Mouse (Mus musculus) forebrain, embryonic 14.5 days (tissue): ENCODE results near the gene Aifm1. TPM values are rescaled to one million over a fixed set of nuclear protein-coding genes. Genes with fewer than 3 reads are reported as not detected.

Experiments
- ATAC-seq: fragments of 200-750 bp; cut with Nextera tagmentation; 2 replicates; pipeline ENCODE4 v1.8.0; 2017; ENCODE audit warnings: mild to moderate bottlenecking, moderate library complexity
- DNase-seq: peaks from one replicate; pipeline ENCODE4 v3.0.0-alpha.2; 2015; ENCODE audit warnings: low spot score
- H3K27ac ChIP-seq: fragments of 300-500 bp; sonication (generic); 2 replicates; pipeline ENCODE4 v1.5.1; 2014; ENCODE audit warnings: low read depth, mild to moderate bottlenecking, control low read depth, low read length, moderate library complexity
- H3K27me3 ChIP-seq: fragments of 300-500 bp; sonication (generic); replicated peaks from 2 replicates; pipeline ENCODE4 v1.6.1; 2014; ENCODE audit warnings: low read length, control low read depth, mixed read lengths; ENCODE audit not compliant: control insufficient read depth, insufficient read depth
- H3K36me3 ChIP-seq: fragments of 300-500 bp; sonication (generic); 2 replicates; pipeline ENCODE4 v1.6.1; 2014; ENCODE audit warnings: low read length, control low read depth; ENCODE audit not compliant: control insufficient read depth, insufficient read depth
- H3K4me1 ChIP-seq: fragments of 300-500 bp; sonication (generic); 2 replicates; pipeline ENCODE4 v1.6.1; 2014; ENCODE audit warnings: antibody characterized with exemption, low read length, control low read depth; ENCODE audit not compliant: control insufficient read depth, insufficient read depth
- H3K4me2 ChIP-seq: fragments of 300-500 bp; sonication (generic); 2 replicates; pipeline ENCODE4 v1.6.1; 2014; ENCODE audit warnings: mild to moderate bottlenecking, control low read depth, low read length
- H3K4me3 ChIP-seq: fragments of 300-500 bp; sonication (generic); 2 replicates; pipeline ENCODE4 v1.5.1; 2014; ENCODE audit warnings: low read depth, low read length, control low read depth
- H3K9ac ChIP-seq: fragments of 300-500 bp; sonication (generic); 2 replicates; pipeline ENCODE4 v1.6.1; 2014; ENCODE audit warnings: mild to moderate bottlenecking, low read length, control low read depth, moderate library complexity
- H3K9me3 ChIP-seq: fragments of 300-500 bp; sonication (generic); replicated peaks from 2 replicates; pipeline ENCODE4 v1.6.1; 2016; ENCODE audit warnings: low read length, control low read depth, mixed read lengths; ENCODE audit not compliant: control insufficient read depth
- WGBS: fragments of 180-500 bp; shearing (Covaris S2); extraction: QIAGEN DNeasy Blood & Tissue Kit; methylation state at CpG from one replicate; pipeline ENCODE4 v1.1.7; 2014; 5-methylcytosine and 5-hydroxymethylcytosine counted together
- polyA plus RNA-seq: library from polyadenylated mRNA; unstranded; fragments of >200 nt; fragmentation: Nextera tagmentation; extraction: Ambion mirVana; gene quantifications from 2 replicates; pipeline ENCODE4 v1.2.1, GENCODE M21; 2014

Aifm1 gene
- polyA plus RNA-seq, 1 experiment from 2014 or later, result 46.0 TPM

DNA sequence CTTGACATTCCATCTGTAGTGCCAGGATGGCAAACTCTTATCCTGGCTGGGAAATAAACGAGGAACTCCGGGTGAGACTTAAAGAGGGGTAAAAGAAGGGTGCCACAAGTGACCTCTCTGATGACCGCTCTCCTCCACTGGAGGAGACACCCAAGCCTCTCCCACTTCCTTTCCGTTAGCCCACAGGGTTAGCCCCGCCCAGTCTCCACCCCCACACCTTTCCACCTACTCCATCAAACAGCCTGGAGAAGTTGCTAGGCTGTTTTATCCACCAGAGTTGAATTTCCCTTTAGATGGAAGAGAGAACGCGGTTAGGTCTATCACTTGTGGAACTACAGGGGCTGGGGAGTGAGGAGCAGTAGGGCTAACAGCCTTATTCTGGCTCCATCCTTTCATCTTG, 88.1 kb downstream of the Aifm1 start:
- Histone ChIP-seq H3K9ac (no peak overlapping the region), H3K4me3 (no peak overlapping the region), H3K27me3 (no peaks in the 10 kb centered on the region), H3K36me3 (no peaks in the 10 kb centered on the region), H3K4me2 (no peak overlapping the region), H3K4me1 (no peaks in the 10 kb centered on the region), H3K9me3 (no peaks in the 10 kb centered on the region), H3K27ac (no peak overlapping the region)
- 70% methylated on average over 7 of the region's 7 CpGs for WGBS
- DNase-seq, result no peak
- ATAC-seq, result no peak

Other genes starting within 250 kb of the Aifm1 start
- 4.7 and 6.6 TPM in 2 replicates for gene Bcorl1, start 172.2 kb downstream of the Aifm1 start, polyA plus RNA-seq
- 0.57 and 0.69 TPM in 2 replicates for gene Elf4, start 50.4 kb downstream of the Aifm1 start, polyA plus RNA-seq
- gene Rab33a, start 5.7 kb upstream of the Aifm1 start, polyA plus RNA-seq, result 74.8 and 84.5 TPM in 2 replicates
- 12.4 and 16.3 TPM in 2 replicates for gene Zfp280c, start 80.9 kb upstream of the Aifm1 start, polyA plus RNA-seq
- 48.6 and 52.7 TPM in 2 replicates for gene Slc25a14, start 109.8 kb upstream of the Aifm1 start, polyA plus RNA-seq
- gene Gpr119, start 160.9 kb upstream of the Aifm1 start, polyA plus RNA-seq, result not detected in 2 replicates
- 23.8 and 27.6 TPM in 2 replicates for gene Rbmx2, start 181.4 kb upstream of the Aifm1 start, polyA plus RNA-seq